16 mouse cellular contexts compared by ENCODE assay signal in genomic region chr9:115492431-115493171, GRCm38 (mm10).
A peak's percentile ranks its signal among the peaks of the same experiment; 100 is the strongest.
DNase-seq lines count a peak whose midpoint lies in the region; ATAC-seq and TF ChIP-seq lines count a peak whose summit lies in the region.
"Had no signal": no experiment of that assay in that cellular context is flagged by ENCODE, and none has a peak within 500 bp of the region (broad histone marks: within the 10 kb centered on the region; RNA-seq: fewer than 3 reads in every experiment).

No protein-coding gene starts in this region.

- 88% methylated on average over 6 of the region's 6 CpGs for WGBS in neural tube, embryonic 15.5 days

- no peaks in the 10 kb centered on the region for H3K9me3 ChIP-seq in neural tube, embryonic 15.5 days (replicated peaks)
- H3K9me3 ChIP-seq: limb, embryonic 12.5 days; liver, embryonic 15.5 days had no signal

- H3K27me3 ChIP-seq in neural tube, embryonic 15.5 days (replicated peaks): no peaks in the 10 kb centered on the region
- H3K27me3 ChIP-seq: limb, embryonic 12.5 days; liver, embryonic 15.5 days had no signal

- no peak for TF ChIP-seq CTCF in left cerebral cortex, adult 2 months (IDR thresholded peaks at IDR 0.05)

- intact Hi-C loops in left cerebral cortex, adult 2 months (cut with DNase I): no loop called here
- intact Hi-C loops in gastrocnemius, postnatal 14 days (cut with DNase I; ENCODE audit: low total_unique reads): no loop called here

- no peak overlapping the region for H3K4me2 ChIP-seq in neural tube, embryonic 15.5 days
- H3K4me2 ChIP-seq: limb, embryonic 12.5 days; liver, embryonic 15.5 days had no signal

- no peaks in the 10 kb centered on the region for H3K36me3 ChIP-seq in neural tube, embryonic 15.5 days
- H3K36me3 ChIP-seq: limb, embryonic 12.5 days; liver, embryonic 15.5 days had no signal

- no peaks in the 10 kb centered on the region for H3K4me1 ChIP-seq in neural tube, embryonic 15.5 days
- H3K4me1 ChIP-seq: limb, embryonic 12.5 days; liver, embryonic 15.5 days had no signal

- no peak overlapping the region for H3K4me3 ChIP-seq in left cerebral cortex, adult 2 months
- no peak overlapping the region for H3K4me3 ChIP-seq in neural tube, embryonic 15.5 days (replicated peaks)
- H3K4me3 ChIP-seq: limb, embryonic 12.5 days; liver, embryonic 15.5 days; myocyte had no signal

- H3K27ac ChIP-seq in left cerebral cortex, adult 2 months: no peak overlapping the region
- no peak overlapping the region for H3K27ac ChIP-seq in neural tube, embryonic 15.5 days (replicated peaks)
- H3K27ac ChIP-seq: limb, embryonic 12.5 days; liver, embryonic 15.5 days had no signal

- peak; percentile 81 to 83 for ATAC-seq in hematopoietic stem cell, adult 5-6 weeks (replicated peaks in 1 of 2; ENCODE audit: insufficient read depth in 1 of 2, low FRiP score in 2 of 2, low TSS enrichment in 1 of 2, low read depth in 1 of 2, poor library complexity in 2 of 2, severe bottlenecking in 2 of 2)
- ATAC-seq in neural tube, embryonic 15.5 days (ENCODE audit: low FRiP score): no peak
- ATAC-seq: intestine, postnatal 0 days had no signal

- peak; percentile 2 for DNase-seq in left cerebral cortex, adult 11 months (ENCODE audit: low spot score)
- no peak for DNase-seq in left cerebral cortex, adult 2 months (ENCODE audit: extremely low spot score in 1 of 2, low spot score in 2 of 2)
- DNase-seq in CD4-positive helper T cell, adult 2 months (ENCODE audit: low read depth, low spot score): peak; percentile 24
- DNase-seq in spleen, adult 18-20 months: peak; percentile 28 to 53
- DNase-seq in gastrocnemius, postnatal 14 days: no peak
- DNase-seq in gastrocnemius, adult 18-20 months (ENCODE audit: low spot score): no peak
- DNase-seq: cerebellum, adult 18-20 months; heart, postnatal 36 days; kidney, postnatal 14 days; right cerebral cortex, postnatal 25 days had no signal

- no peak overlapping the region for H3K9ac ChIP-seq in neural tube, embryonic 15.5 days (replicated peaks)
- H3K9ac ChIP-seq: limb, embryonic 12.5 days; liver, embryonic 15.5 days had no signal

Comparison
In these comparisons a context has a peak if more than half of its experiments do, and no peak if none do; other contexts are left out.
1. DNase-seq: peak in left cerebral cortex, adult 11 months (single experiment), CD4-positive helper T cell, adult 2 months (single experiment) and spleen, adult 18-20 months (2 of 2); none in left cerebral cortex, adult 2 months (0 of 2), gastrocnemius, postnatal 14 days (single experiment) and gastrocnemius, adult 18-20 months (single experiment).